Mouse (Mus musculus) heart, embryonic 15.5 days (tissue): ENCODE data around the gene G0s2. TPM values are rescaled to one million over a fixed set of nuclear protein-coding genes. Genes with fewer than 3 reads are reported as not detected.
A peak's percentile ranks its signal among the peaks of the same experiment; 100 is the strongest.

Experiments
- ATAC-seq: fragments of 200-750 bp; cut with Nextera tagmentation; replicated peaks from 2 replicates; pipeline ENCODE4 v1.8.0; 2017; ENCODE audit warnings: low read depth, moderate TSS enrichment; ENCODE audit not compliant: insufficient number of reproducible peaks, insufficient read depth, low FRiP score
- H3K27ac ChIP-seq: fragments of 300-500 bp; sonication (generic); 2 replicates; pipeline ENCODE4 v1.5.1; 2015; ENCODE audit warnings: mild to moderate bottlenecking, inconsistent platforms
- H3K27me3 ChIP-seq: fragments of 300-500 bp; sonication (generic); 2 replicates; pipeline ENCODE4 v1.6.1; 2015; ENCODE audit warnings: inconsistent platforms
- H3K36me3 ChIP-seq: fragments of 300-500 bp; sonication (generic); 2 replicates; pipeline ENCODE4 v1.6.1; 2015; ENCODE audit warnings: mild to moderate bottlenecking, inconsistent platforms
- H3K4me1 ChIP-seq: fragments of 300-500 bp; sonication (generic); replicated peaks from 2 replicates; pipeline ENCODE4 v1.6.1; 2015; ENCODE audit warnings: inconsistent platforms
- H3K4me2 ChIP-seq: fragments of 300-500 bp; sonication (generic); 2 replicates; pipeline ENCODE4 v1.6.1; 2015; ENCODE audit warnings: inconsistent platforms, mild to moderate bottlenecking, moderate library complexity
- H3K4me3 ChIP-seq: fragments of 300-500 bp; sonication (generic); 2 replicates; pipeline ENCODE4 v1.5.1; 2015; ENCODE audit warnings: mild to moderate bottlenecking, inconsistent platforms
- H3K9ac ChIP-seq: fragments of 300-500 bp; sonication (generic); 2 replicates; pipeline ENCODE4 v1.6.1; 2015; ENCODE audit warnings: mild to moderate bottlenecking, inconsistent platforms
- H3K9me3 ChIP-seq: fragments of 300-500 bp; sonication (generic); replicated peaks from 2 replicates; pipeline ENCODE4 v1.6.1; 2016; ENCODE audit warnings: inconsistent platforms
- WGBS: fragments of 180-500 bp; shearing (Covaris S2); methylation state at CpG from one replicate; pipeline ENCODE4 v1.1.7; 2015; ENCODE audit warnings: mixed read lengths; 5-methylcytosine and 5-hydroxymethylcytosine counted together
- polyA plus RNA-seq: library from polyadenylated mRNA; unstranded; fragments of >200 nt; fragmentation: Nextera tagmentation; extraction: Ambion mirVana; gene quantifications from 2 replicates; pipeline ENCODE4 v1.2.1, GENCODE M21; 2015

G0s2 gene
- polyA plus RNA-seq, 1 experiment from 2014 or later = 103 TPM

GRCm38 (mm10) chr1:193303096-193303495 lies 30.1 kb upstream of the G0s2 start:
- H3K9ac ChIP-seq = no peak overlapping the region
- no peaks in the 10 kb centered on the region for H3K9me3 ChIP-seq
- H3K4me2 ChIP-seq = no peak overlapping the region
- WGBS = 53% methylated on average over 2 of the region's 2 CpGs
- H3K36me3 ChIP-seq = no peaks in the 10 kb centered on the region
- no peak overlapping the region for H3K4me3 ChIP-seq
- no peak overlapping the region for H3K27ac ChIP-seq
- H3K4me1 ChIP-seq = peaks cover 8% of the 10 kb centered on the region
- no peak for ATAC-seq
- H3K27me3 ChIP-seq = 0 out of 2 replicates have a peak, but pooled peaks cover 5% of the 10 kb centered on the region

DNA sequence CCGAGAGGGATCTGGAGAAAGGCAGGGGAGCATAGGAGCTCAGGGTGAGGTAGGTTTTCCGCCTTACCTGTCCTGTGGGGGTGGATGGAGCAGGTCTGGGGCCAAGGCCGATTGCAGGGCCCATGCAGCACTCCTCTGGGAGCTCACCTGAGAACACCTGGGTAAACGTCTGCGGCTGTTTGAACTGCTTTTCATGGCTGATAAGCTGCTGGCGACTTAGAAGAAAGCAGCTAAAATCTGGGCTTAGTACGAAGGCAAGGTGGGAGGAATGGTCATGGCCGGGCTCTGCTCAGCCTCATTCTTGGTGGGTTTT lies 29.0 kb upstream of the G0s2 start:
- Histone ChIP-seq H3K4me2 (no peak overlapping the region; the same call in 1 of the 2 replicates), H3K27me3 (0 out of 2 replicates have a peak, but pooled peaks cover 5% of the 10 kb centered on the region), H3K4me1 (peaks cover 8% of the 10 kb centered on the region), H3K4me3 (no peak overlapping the region), H3K27ac (0 out of 2 replicates have a peak overlapping the region, but pooled peaks have one; percentile 12), H3K9ac (no peak overlapping the region), H3K9me3 (no peaks in the 10 kb centered on the region), H3K36me3 (no peaks in the 10 kb centered on the region)
- 63% methylated on average over 8 of the region's 8 CpGs for WGBS
- 0 out of 2 replicates have a peak, but pooled peaks have one; percentile 2 for ATAC-seq

GRCm38 (mm10) chr1:193301216-193302092 lies 28.4 kb upstream of the G0s2 start:
- no peaks in the 10 kb centered on the region for H3K9me3 ChIP-seq
- H3K4me2 ChIP-seq = no peak overlapping the region
- H3K9ac ChIP-seq = no peak overlapping the region
- H3K36me3 ChIP-seq = no peaks in the 10 kb centered on the region
- 0 out of 2 replicates have a peak overlapping the region, but pooled peaks have one; percentile 15 for H3K27ac ChIP-seq
- no peak overlapping the region for H3K4me3 ChIP-seq
- 0 out of 2 replicates have a peak, but pooled peaks have one; percentile 30 for ATAC-seq
- 0 out of 2 replicates have a peak, but pooled peaks cover 5% of the 10 kb centered on the region for H3K27me3 ChIP-seq
- peaks cover 8% of the 10 kb centered on the region for H3K4me1 ChIP-seq
- 46% methylated on average over 6 of the region's 6 CpGs for WGBS

DNA sequence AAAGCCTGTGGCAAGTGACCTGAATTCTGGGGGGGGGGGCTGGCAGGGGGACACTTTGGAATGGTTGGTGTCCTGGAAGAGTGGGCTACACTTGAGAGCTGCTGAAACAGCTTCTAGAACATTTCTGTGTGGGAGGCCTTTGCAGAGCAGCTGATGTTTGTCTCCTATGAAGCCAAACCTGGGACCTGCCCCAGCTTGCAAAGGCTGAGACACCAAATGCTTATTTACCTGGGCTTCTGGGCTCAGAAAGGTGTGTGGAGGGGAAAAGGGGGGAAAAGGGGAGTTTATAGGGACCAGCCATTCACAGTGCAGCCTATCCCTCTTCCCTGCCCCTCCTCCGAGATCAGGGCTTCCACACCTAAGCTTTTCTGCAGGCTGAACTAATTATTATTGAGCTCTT lies 27.0 kb upstream of the G0s2 start:
- no peaks in the 10 kb centered on the region for H3K36me3 ChIP-seq
- ATAC-seq = no peak
- H3K27me3 ChIP-seq = 0 out of 2 replicates have a peak, but pooled peaks cover 5% of the 10 kb centered on the region
- H3K9me3 ChIP-seq = no peaks in the 10 kb centered on the region
- H3K27ac ChIP-seq = no peak overlapping the region
- H3K4me2 ChIP-seq = no peak overlapping the region
- peaks cover 8% of the 10 kb centered on the region for H3K4me1 ChIP-seq
- no peak overlapping the region for H3K4me3 ChIP-seq
- H3K9ac ChIP-seq = no peak overlapping the region
- 71% methylated on average over 1 of the region's 1 CpGs for WGBS

- H3K4me2 ChIP-seq = no peak overlapping the region
- WGBS = 72% methylated on average over 3 of the region's 3 CpGs
These were observed 25.2 kb upstream of the G0s2 start for GRCm38 (mm10) chr1:193298141-193298765.

DNA sequence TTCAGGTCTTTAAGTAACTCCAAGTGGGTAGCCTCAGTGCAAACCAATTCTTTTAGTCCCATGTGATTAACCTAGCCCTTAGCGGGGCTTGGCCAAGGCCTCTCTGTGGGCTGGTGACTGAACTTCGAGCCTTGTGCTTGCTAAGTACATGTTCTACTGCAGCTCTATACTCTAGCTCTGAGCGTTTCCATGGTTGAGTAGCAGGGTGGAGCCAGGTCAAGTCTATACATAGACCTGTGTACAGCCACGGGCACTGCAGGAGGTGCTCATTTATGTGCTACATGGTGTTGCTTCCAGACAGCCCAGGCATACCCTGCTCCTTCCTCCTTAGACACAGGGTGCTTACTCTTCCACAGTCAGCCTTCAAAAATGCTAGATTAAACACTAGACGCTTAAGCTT lies 22.9 kb upstream of the G0s2 start:
- H3K4me3 ChIP-seq = no peak overlapping the region
- H3K27me3 ChIP-seq = no peaks in the 10 kb centered on the region
- 68% methylated on average over 5 of the region's 5 CpGs for WGBS
- no peak overlapping the region for H3K9ac ChIP-seq
- H3K4me2 ChIP-seq = no peak overlapping the region
- H3K4me1 ChIP-seq = no peaks in the 10 kb centered on the region
- H3K36me3 ChIP-seq = no peaks in the 10 kb centered on the region
- ATAC-seq = no peak
- no peaks in the 10 kb centered on the region for H3K9me3 ChIP-seq
- H3K27ac ChIP-seq = no peak overlapping the region

More at GRCm38 (mm10) chr1:193298141-193298765, 25.2 kb upstream of the G0s2 start:
- Histone ChIP-seq H3K27me3 (0 out of 2 replicates have a peak, but pooled peaks cover 5% of the 10 kb centered on the region), H3K27ac (no peak overlapping the region), H3K4me1 (peaks cover 8% of the 10 kb centered on the region), H3K9me3 (no peaks in the 10 kb centered on the region), H3K36me3 (no peaks in the 10 kb centered on the region), H3K9ac (no peak overlapping the region), H3K4me3 (no peak overlapping the region)
- no peak for ATAC-seq

DNA sequence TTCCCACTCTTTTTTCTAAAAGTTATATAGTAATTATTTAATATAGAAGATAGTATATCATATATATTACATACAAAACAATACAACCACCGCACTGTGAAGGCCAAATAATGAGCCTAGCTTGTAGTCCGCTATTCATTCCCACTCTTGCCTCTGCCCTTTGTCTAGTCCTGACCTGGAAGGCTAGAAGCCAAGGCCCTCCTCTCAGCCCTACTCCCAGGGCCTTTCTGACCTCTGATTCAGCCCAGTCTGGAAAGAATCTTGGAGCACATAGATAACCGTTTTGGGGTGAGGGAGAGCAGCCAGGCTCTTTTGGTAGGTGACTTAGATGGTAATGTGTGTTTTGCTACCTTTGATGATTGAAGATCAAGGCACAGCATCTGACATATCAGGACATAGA lies 20.9 kb upstream of the G0s2 start:
- Histone ChIP-seq H3K4me2 (no peak overlapping the region), H3K27me3 (no peaks in the 10 kb centered on the region), H3K4me1 (no peaks in the 10 kb centered on the region), H3K9ac (no peak overlapping the region), H3K36me3 (no peaks in the 10 kb centered on the region), H3K27ac (no peak overlapping the region), H3K9me3 (no peaks in the 10 kb centered on the region), H3K4me3 (no peak overlapping the region)
- WGBS = 66% methylated on average over 3 of the region's 3 CpGs
- ATAC-seq = no peak

DNA sequence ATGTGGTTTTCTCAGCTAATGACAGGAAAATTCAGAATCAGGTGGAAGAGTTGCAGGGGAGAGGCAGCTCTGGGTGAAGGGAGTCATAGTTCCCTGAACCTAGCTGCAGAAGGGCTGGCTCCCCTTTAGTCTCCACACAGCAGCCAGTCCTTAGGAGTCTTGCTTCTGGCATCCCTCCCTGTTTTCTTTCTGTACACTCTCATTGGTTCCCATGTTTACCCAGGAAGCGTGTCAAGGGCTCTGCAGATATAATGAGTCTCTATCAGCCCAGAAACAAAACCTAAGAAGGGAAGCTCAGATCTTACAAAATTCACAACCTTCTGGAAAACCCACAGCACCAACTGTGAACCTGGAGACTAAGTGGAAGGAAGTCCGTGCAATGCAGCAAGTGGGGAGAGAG lies 20.0 kb upstream of the G0s2 start:
- Histone ChIP-seq H3K9ac (no peak overlapping the region), H3K27ac (no peak overlapping the region), H3K9me3 (no peaks in the 10 kb centered on the region), H3K4me2 (no peak overlapping the region), H3K36me3 (no peaks in the 10 kb centered on the region), H3K27me3 (no peaks in the 10 kb centered on the region), H3K4me1 (no peaks in the 10 kb centered on the region), H3K4me3 (no peak overlapping the region)
- WGBS = 57% methylated on average over 2 of the region's 2 CpGs
- ATAC-seq = no peak

DNA sequence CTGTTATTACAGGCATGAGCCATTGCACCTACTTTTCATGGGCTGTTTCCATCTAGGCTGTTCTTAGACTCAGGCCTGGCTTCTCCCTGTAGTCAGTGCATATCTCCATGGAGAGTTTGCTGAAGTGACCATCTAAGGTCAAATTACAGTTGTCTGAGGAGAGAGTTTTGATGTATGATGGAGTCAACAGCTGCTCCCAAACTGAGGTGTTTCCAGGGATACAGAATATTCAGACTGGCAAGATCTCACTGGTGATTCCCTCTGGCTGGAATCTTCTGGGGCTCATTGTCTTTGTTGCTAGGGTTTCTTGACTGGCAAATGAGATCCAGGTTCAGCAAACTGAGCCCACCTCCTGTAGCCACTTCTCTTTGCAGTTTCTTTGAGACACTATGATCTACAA lies 17.7 kb upstream of the G0s2 start:
- no peak overlapping the region for H3K27ac ChIP-seq

DNA sequence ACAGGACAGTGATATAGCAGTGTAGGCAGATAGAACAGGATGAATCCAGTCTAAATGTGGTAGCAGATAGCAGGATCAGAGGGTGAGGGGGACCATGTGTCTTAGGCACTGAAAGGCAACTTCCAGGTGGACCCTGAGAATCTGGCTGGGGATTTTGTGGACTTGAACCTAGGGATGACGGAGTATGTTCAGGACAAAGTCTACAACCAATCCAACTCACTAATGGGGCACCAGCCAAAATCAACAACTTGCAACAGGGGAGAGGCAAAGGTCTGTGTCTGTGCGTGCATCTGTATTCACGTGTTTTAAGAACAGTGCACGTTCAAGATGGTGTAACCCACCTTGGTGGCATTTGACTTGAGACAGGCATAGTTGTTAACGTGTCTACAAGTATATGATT lies 16.9 kb upstream of the G0s2 start:
- 71% methylated on average over 5 of the region's 5 CpGs for WGBS
- Histone ChIP-seq H3K36me3 (no peaks in the 10 kb centered on the region), H3K27me3 (no peaks in the 10 kb centered on the region), H3K4me1 (no peaks in the 10 kb centered on the region), H3K9ac (no peak overlapping the region), H3K27ac (no peak overlapping the region), H3K4me2 (no peak overlapping the region), H3K9me3 (no peaks in the 10 kb centered on the region), H3K4me3 (no peak overlapping the region)
- no peak for ATAC-seq

More for the DNA sequence above, 17.7 kb upstream of the G0s2 start:
- Histone ChIP-seq H3K9me3 (no peaks in the 10 kb centered on the region), H3K4me2 (no peak overlapping the region), H3K36me3 (no peaks in the 10 kb centered on the region), H3K27me3 (no peaks in the 10 kb centered on the region), H3K4me3 (no peak overlapping the region), H3K4me1 (no peaks in the 10 kb centered on the region), H3K9ac (no peak overlapping the region)
- no peak for ATAC-seq

DNA sequence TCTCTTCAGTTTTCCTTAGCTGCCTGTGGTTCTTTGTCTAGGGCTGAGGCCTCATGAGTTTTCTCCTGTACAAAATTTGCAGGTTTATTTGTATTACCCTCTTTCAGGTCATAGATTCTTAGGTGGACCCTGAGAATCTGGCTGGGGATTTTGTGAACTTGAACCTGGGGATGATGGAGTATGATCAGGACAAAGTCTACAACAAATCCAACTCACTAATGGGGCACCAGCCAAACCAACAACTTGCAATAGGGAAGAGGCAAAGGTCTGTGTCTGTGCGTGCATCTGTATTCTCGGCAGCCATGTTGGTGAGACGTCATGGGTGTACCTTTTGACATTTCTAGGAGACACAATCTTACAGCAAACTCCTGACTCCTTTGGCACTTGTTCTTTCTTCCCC lies 16.1 kb upstream of the G0s2 start:
- Histone ChIP-seq H3K9me3 (no peaks in the 10 kb centered on the region), H3K4me3 (no peak overlapping the region), H3K9ac (no peak overlapping the region), H3K4me2 (no peak overlapping the region), H3K36me3 (no peaks in the 10 kb centered on the region), H3K27me3 (no peaks in the 10 kb centered on the region), H3K27ac (no peak overlapping the region), H3K4me1 (no peaks in the 10 kb centered on the region)
- no peak for ATAC-seq
- WGBS = 88% methylated on average over 3 of the region's 3 CpGs
